Mouse (Mus musculus): ENCODE measurements around the gene Ifngr2. TPM values are rescaled to one million over a fixed set of nuclear protein-coding genes. Genes with fewer than 3 reads are reported as not detected.

Gene Ifngr2
- polyA plus RNA-seq, 1 experiment from 2014 or later, result 129 TPM

DNA sequence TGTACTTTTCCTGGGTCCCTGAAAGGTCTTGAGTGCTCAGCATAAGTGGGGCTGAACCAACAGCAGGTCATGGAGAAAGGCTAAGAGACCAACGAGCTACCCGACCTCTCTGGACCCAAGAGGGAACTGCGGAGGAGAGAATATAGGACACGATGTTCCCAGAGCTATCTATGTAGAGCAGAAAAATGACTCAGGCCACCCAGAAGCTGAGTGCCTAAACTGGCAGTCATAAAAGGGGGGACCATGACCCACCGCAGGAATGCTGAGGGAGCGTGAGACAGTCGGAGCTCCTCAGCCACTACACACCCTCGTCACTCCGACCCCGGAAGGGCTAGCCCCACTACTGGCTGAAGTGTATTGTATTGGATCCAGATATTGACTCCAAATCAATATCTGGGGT lies 22.1 kb downstream of the Ifngr2 start:
- Histone ChIP-seq H3K36me3 (peaks cover 3% of the 10 kb centered on the region; the same call in 1 of the 2 replicates), H3K4me3 (no peak overlapping the region), H3K27me3 (no peaks in the 10 kb centered on the region), H3K4me2 (no peak overlapping the region), H3K4me1 (replicated peaks) (peaks cover 2% of the 10 kb centered on the region; the same call in 1 of the 2 replicates), H3K27ac (no peak overlapping the region), H3K9ac (no peak overlapping the region), H3K9me3 (replicated peaks) (no peaks in the 10 kb centered on the region)
- ATAC-seq (replicated peaks; ENCODE audit: insufficient number of reproducible peaks, insufficient read depth, low FRiP score, low read depth), result no peak
- WGBS, result 86% methylated on average over 10 of the region's 10 CpGs

GRCm38 (mm10) chr16:91571105-91571504 lies 24.2 kb downstream of the Ifngr2 start:
- no peak for ATAC-seq (replicated peaks; ENCODE audit: insufficient number of reproducible peaks, insufficient read depth, low FRiP score, low read depth)
- Histone ChIP-seq H3K4me1 (replicated peaks) (peaks cover 2% of the 10 kb centered on the region; the same call in 1 of the 2 replicates), H3K9ac (no peak overlapping the region), H3K4me3 (no peak overlapping the region), H3K27me3 (no peaks in the 10 kb centered on the region), H3K4me2 (no peak overlapping the region), H3K36me3 (no peaks in the 10 kb centered on the region), H3K9me3 (replicated peaks) (no peaks in the 10 kb centered on the region), H3K27ac (no peak overlapping the region)
- WGBS, result 51% methylated on average over 3 of the region's 3 CpGs

GRCm38 (mm10) chr16:91575151-91575550 lies 28.3 kb downstream of the Ifngr2 start:
- no peak overlapping the region for H3K9ac ChIP-seq
- H3K4me1 ChIP-seq (replicated peaks), result peaks cover 2% of the 10 kb centered on the region; the same call in 1 of the 2 replicates
- WGBS, result 71% methylated on average over 13 of the region's 13 CpGs
- H3K27me3 ChIP-seq, result no peaks in the 10 kb centered on the region
- no peaks in the 10 kb centered on the region for H3K9me3 ChIP-seq (replicated peaks)
- no peak overlapping the region for H3K4me2 ChIP-seq
- no peak for ATAC-seq (replicated peaks; ENCODE audit: insufficient number of reproducible peaks, insufficient read depth, low FRiP score, low read depth)
- peaks cover 13% of the 10 kb centered on the region for H3K36me3 ChIP-seq
- no peak overlapping the region for H3K4me3 ChIP-seq
- H3K27ac ChIP-seq, result no peak overlapping the region

GRCm38 (mm10) chr16:91578980-91579720 lies 32.3 kb downstream of the Ifngr2 start:
- Histone ChIP-seq H3K4me1 (replicated peaks) (peaks cover 2% of the 10 kb centered on the region; the same call in 1 of the 2 replicates), H3K9ac (no peak overlapping the region), H3K4me2 (no peak overlapping the region), H3K9me3 (replicated peaks) (no peaks in the 10 kb centered on the region), H3K27me3 (no peaks in the 10 kb centered on the region), H3K27ac (no peak overlapping the region), H3K36me3 (peaks cover 23% of the 10 kb centered on the region), H3K4me3 (no peak overlapping the region)
- WGBS, result 76% methylated on average over 14 of the region's 14 CpGs
- ATAC-seq (replicated peaks; ENCODE audit: insufficient number of reproducible peaks, insufficient read depth, low FRiP score, low read depth), result no peak

DNA sequence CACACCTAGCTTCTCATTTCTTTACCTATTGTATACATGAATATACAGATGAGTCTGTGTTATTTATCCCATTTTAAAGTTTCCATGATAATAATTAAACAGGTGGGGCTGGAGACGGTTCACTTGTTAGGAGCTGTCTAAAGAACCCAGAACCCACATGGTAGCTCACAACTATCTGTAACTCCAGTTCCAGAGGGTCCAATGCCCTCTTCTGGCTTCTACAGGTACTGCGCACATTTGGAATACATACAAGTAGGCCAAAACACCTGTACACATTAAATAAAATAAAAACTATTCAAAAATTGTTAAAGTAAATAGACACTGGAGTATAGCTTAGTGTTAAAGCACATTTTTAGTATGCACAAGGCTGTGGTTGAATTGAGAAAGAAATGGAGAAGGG lies 35.4 kb downstream of the Ifngr2 start:
- H3K9ac ChIP-seq, result no peak overlapping the region
- no peaks in the 10 kb centered on the region for H3K27me3 ChIP-seq
- H3K4me3 ChIP-seq, result no peak overlapping the region
- ATAC-seq (replicated peaks; ENCODE audit: insufficient number of reproducible peaks, insufficient read depth, low FRiP score, low read depth), result no peak
- H3K36me3 ChIP-seq, result peaks cover 19% of the 10 kb centered on the region
- H3K27ac ChIP-seq, result no peak overlapping the region
- no peaks in the 10 kb centered on the region for H3K4me1 ChIP-seq (replicated peaks)
- 79% methylated on average over 2 of the region's 2 CpGs for WGBS
- no peak overlapping the region for H3K4me2 ChIP-seq
- H3K9me3 ChIP-seq (replicated peaks), result no peaks in the 10 kb centered on the region

DNA sequence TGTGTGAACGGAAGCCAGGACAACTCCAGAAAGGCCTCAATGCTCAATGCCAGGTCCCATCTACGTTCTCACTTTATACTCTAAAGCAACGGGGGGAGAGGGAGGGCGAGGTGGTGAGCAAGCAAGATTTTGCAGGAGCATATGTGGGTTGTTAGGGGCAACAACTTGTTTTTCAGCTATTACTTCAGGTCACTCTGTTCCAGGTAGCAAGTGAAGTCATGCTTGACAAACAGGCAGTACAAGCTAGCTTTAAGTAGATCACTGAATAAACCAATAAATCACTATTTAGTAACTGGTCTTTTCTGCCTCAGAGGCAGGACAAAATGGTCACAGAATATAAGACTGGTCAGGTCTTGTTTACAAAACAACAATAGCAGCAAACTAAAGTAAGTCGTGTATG lies 38.7 kb downstream of the Ifngr2 start:
- Histone ChIP-seq H3K36me3 (peaks cover 16% of the 10 kb centered on the region), H3K27me3 (no peaks in the 10 kb centered on the region), H3K4me1 (replicated peaks) (no peaks in the 10 kb centered on the region), H3K4me3 (no peak overlapping the region), H3K27ac (no peak overlapping the region), H3K9ac (no peak overlapping the region), H3K9me3 (replicated peaks) (no peaks in the 10 kb centered on the region), H3K4me2 (no peak overlapping the region)
- ATAC-seq (replicated peaks; ENCODE audit: insufficient number of reproducible peaks, insufficient read depth, low FRiP score, low read depth), result no peak
- WGBS, result 90% methylated on average over 5 of the region's 5 CpGs

- H3K4me3 ChIP-seq, result no peak overlapping the region
- H3K27ac ChIP-seq, result no peak overlapping the region
- H3K4me2 ChIP-seq, result no peak overlapping the region
- no peaks in the 10 kb centered on the region for H3K27me3 ChIP-seq
- H3K4me1 ChIP-seq (replicated peaks), result no peaks in the 10 kb centered on the region
- peaks cover 14% of the 10 kb centered on the region for H3K36me3 ChIP-seq
- no peak for ATAC-seq (replicated peaks; ENCODE audit: insufficient number of reproducible peaks, insufficient read depth, low FRiP score, low read depth)
- 84% methylated on average over 6 of the region's 6 CpGs for WGBS
- H3K9ac ChIP-seq, result no peak overlapping the region
- no peaks in the 10 kb centered on the region for H3K9me3 ChIP-seq (replicated peaks)
These were observed 39.4 kb downstream of the Ifngr2 start for GRCm38 (mm10) chr16:91586244-91586643.

GRCm38 (mm10) chr16:91587730-91588453 lies 41.0 kb downstream of the Ifngr2 start:
- Histone ChIP-seq H3K36me3 (peaks cover 6% of the 10 kb centered on the region; the same call in 1 of the 2 replicates), H3K4me2 (no peak overlapping the region), H3K4me1 (replicated peaks) (0 out of 2 replicates have a peak, but pooled peaks cover 2% of the 10 kb centered on the region), H3K9ac (no peak overlapping the region), H3K27me3 (no peaks in the 10 kb centered on the region), H3K27ac (no peak overlapping the region), H3K4me3 (no peak overlapping the region), H3K9me3 (replicated peaks) (no peaks in the 10 kb centered on the region)
- WGBS, result 65% methylated on average over 6 of the region's 6 CpGs
- no peak for ATAC-seq (replicated peaks; ENCODE audit: insufficient number of reproducible peaks, insufficient read depth, low FRiP score, low read depth)

- no peak for ATAC-seq (replicated peaks; ENCODE audit: insufficient number of reproducible peaks, insufficient read depth, low FRiP score, low read depth)
- H3K4me3 ChIP-seq, result no peak overlapping the region
- WGBS, result 84% methylated on average over 3 of the region's 3 CpGs
These were observed 41.8 kb downstream of the Ifngr2 start for GRCm38 (mm10) chr16:91588703-91589102.

DNA sequence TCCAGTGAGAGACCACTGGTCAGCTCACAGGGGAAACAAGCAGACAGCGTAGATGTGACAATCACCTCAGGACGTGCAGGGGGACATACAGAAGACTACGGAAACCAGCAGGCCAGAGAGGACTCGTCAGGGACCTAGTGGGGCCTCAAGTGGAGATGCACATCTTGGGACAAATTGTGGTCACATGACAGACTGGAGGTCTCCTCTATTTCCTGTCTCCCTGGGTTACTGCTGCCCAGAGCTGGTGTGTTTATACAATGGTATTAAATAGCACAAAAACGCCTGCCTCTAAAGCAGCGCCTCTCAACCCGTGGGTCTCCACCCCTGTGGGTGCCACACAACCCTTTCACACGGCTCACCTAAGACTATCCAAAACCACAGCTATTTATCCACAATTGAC lies 45.3 kb downstream of the Ifngr2 start:
- H3K27me3 ChIP-seq, result no peaks in the 10 kb centered on the region
- WGBS, result 65% methylated on average over 8 of the region's 8 CpGs
- no peak for ATAC-seq (replicated peaks; ENCODE audit: insufficient number of reproducible peaks, insufficient read depth, low FRiP score, low read depth)

More at GRCm38 (mm10) chr16:91588703-91589102, 41.8 kb downstream of the Ifngr2 start:
- H3K9me3 ChIP-seq (replicated peaks), result no peaks in the 10 kb centered on the region
- no peaks in the 10 kb centered on the region for H3K27me3 ChIP-seq
- H3K36me3 ChIP-seq, result peaks cover 6% of the 10 kb centered on the region; the same call in 1 of the 2 replicates
- no peak overlapping the region for H3K4me2 ChIP-seq
- H3K9ac ChIP-seq, result no peak overlapping the region
- H3K27ac ChIP-seq, result no peak overlapping the region
- H3K4me1 ChIP-seq (replicated peaks), result 0 out of 2 replicates have a peak, but pooled peaks cover 2% of the 10 kb centered on the region

DNA sequence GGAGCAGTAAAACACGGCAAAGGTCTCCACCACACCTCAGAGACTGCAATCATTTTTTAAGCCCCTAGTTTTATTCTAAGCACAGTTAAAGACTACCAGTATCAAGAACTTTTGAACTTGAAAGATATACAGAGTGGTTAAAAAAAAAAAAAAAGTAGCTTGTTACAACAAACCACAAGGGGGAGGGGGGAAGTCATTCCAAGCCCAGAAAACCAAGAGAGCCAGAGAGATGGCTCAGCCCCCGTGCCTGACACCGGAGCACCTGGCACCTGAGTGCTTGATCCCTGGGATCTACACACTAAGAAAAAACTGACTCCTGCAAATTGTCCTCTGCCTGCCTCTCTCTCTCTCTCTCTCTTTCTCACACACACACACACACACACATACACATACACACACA lies 46.4 kb downstream of the Ifngr2 start:
- 77% methylated on average over 3 of the region's 3 CpGs for WGBS
- H3K27me3 ChIP-seq, result no peaks in the 10 kb centered on the region
- H3K36me3 ChIP-seq, result no peaks in the 10 kb centered on the region
- H3K9me3 ChIP-seq (replicated peaks), result no peaks in the 10 kb centered on the region
- ATAC-seq (replicated peaks; ENCODE audit: insufficient number of reproducible peaks, insufficient read depth, low FRiP score, low read depth), result no peak
- H3K4me2 ChIP-seq, result no peak overlapping the region
- H3K9ac ChIP-seq, result no peak overlapping the region
- H3K27ac ChIP-seq, result no peak overlapping the region
- H3K4me1 ChIP-seq (replicated peaks), result peaks cover 8% of the 10 kb centered on the region
- no peak overlapping the region for H3K4me3 ChIP-seq

More for the DNA sequence above, 45.3 kb downstream of the Ifngr2 start:
- H3K27ac ChIP-seq, result no peak overlapping the region
- H3K4me1 ChIP-seq (replicated peaks), result peaks cover 8% of the 10 kb centered on the region
- H3K4me2 ChIP-seq, result no peak overlapping the region
- no peaks in the 10 kb centered on the region for H3K36me3 ChIP-seq
- no peak overlapping the region for H3K4me3 ChIP-seq
- no peak overlapping the region for H3K9ac ChIP-seq
- no peaks in the 10 kb centered on the region for H3K9me3 ChIP-seq (replicated peaks)
